1 mouse cellular context compared by ENCODE assay signal in the genomic region with DNA sequence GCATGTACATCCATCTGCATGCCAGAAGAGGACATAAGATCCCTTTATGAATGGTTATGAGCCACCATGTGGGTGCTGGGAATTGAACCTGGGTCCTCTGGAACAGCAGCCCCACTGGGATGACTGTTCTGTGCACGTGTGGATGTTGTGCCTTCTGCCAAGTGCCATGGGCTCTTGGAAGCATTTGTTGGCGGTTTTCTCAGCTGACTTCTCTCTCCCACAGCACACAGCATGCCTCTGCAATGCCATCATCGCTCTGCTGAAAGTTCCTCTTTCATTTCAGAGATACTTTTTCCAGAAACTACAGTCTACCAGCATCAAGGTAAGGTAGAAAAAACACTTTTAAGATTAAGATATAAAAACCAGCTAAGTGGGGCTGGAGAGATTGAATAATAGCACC.
A peak's percentile ranks its signal among the peaks of the same experiment; 100 is the strongest.
TF ChIP-seq lines count a peak whose summit lies in the region.

No protein-coding gene starts in this region.

TF ChIP-seq in MEL, 35 proteins besides CTCF, POLR2A, EP300 and RAD21 (continued from another document):
- TF ChIP-seq SIN3A (IDR thresholded peaks at IDR 0.05; ENCODE audit: low read length) (0 out of 2 replicates have a peak, but pooled peaks have one; percentile 36), MYB (IDR thresholded peaks at IDR 0.05; ENCODE audit: low read depth, low read length) (no peak), JUND (IDR thresholded peaks at IDR 0.05; ENCODE audit: low read depth, low read length) (no peak), MYC (IDR thresholded peaks at IDR 0.05; ENCODE audit: low read depth, low read length) (no peak), ZNF384 (IDR thresholded peaks at IDR 0.05; ENCODE audit: low read depth, low read length) (no peak), ETS1 (IDR thresholded peaks at IDR 0.05; ENCODE audit: low read depth, low read length) (peak; percentile 90)
